Mouse (Mus musculus) heart, adult 2 months (tissue): ENCODE results near the gene Lrrn4cl. TPM values are rescaled to one million over a fixed set of nuclear protein-coding genes. Genes with fewer than 3 reads are reported as not detected.

Experiments used
- DNase-seq, 2 experiments: peaks; one replicate each; pipeline ENCODE4 v3.0.0; 2021
- H3K27ac ChIP-seq: fragments of 200-600 bp; 2 replicates; pipeline ENCODE4 v1.8.1; 2022
- H3K27me3 ChIP-seq: fragments of 200-500 bp; 2 replicates; pipeline ENCODE4 v1.6.1; 2012; ENCODE audit warnings: mild to moderate bottlenecking, low read length, inconsistent platforms, mixed read lengths; ENCODE audit not compliant: control insufficient read depth, insufficient read depth
- H3K36me3 ChIP-seq: fragments of 200-500 bp; 2 replicates; pipeline ENCODE4 v1.6.1; 2012; ENCODE audit warnings: low read length, inconsistent platforms; ENCODE audit not compliant: control insufficient read depth, insufficient read depth
- H3K4me1 ChIP-seq: fragments of 200-500 bp; 2 replicates; pipeline ENCODE4 v1.6.1; 2011; ENCODE audit warnings: low read length; ENCODE audit not compliant: control insufficient read depth, insufficient read depth
- H3K4me3 ChIP-seq: fragments of 200-600 bp; 2 replicates; pipeline ENCODE4 v1.8.1; 2022
- H3K79me2 ChIP-seq: fragments of 200-500 bp; replicated peaks from 2 replicates; pipeline ENCODE4 v1.6.1; 2012; ENCODE audit warnings: mild to moderate bottlenecking, inconsistent platforms, low read length, moderate library complexity, mixed read lengths; ENCODE audit not compliant: control insufficient read depth, insufficient read depth
- H3K9ac ChIP-seq: fragments of 200-500 bp; 2 replicates; pipeline ENCODE4 v1.6.1; 2012; ENCODE audit warnings: low read depth, mild to moderate bottlenecking, control low read depth, inconsistent platforms, low read length, mixed read lengths
- CTCF ChIP-seq: fragments of 200-600 bp; IDR thresholded peaks from 2 replicates; pipeline ENCODE4 v1.8.1; 2022; ENCODE audit warnings: antibody characterized with exemption, mild to moderate bottlenecking, moderate library complexity
- EP300 ChIP-seq: fragments of 200-500 bp; IDR thresholded peaks from 2 replicates; pipeline ENCODE4 v1.6.1; 2011; ENCODE audit warnings: low read depth, low read length, control low read depth; ENCODE audit not compliant: insufficient read depth
- POLR2A ChIP-seq: fragments of 200-500 bp; IDR thresholded peaks from 2 replicates; pipeline ENCODE4 v1.6.1; 2011; ENCODE audit warnings: mild to moderate bottlenecking, low read depth, low read length, control low read depth; ENCODE audit not compliant: insufficient read depth
- WGBS: fragments of 180-500 bp; shearing (Covaris S2); methylation state at CpG from one replicate; pipeline ENCODE4 v1.1.7; 2018; 5-methylcytosine and 5-hydroxymethylcytosine counted together
- intact Hi-C: fragments of 180-260 bp; cut with DNase I; formaldehyde crosslinking; loops from one replicate; pipeline ENCODE4 v1.15.1; 2025
- polyA plus RNA-seq: library from polyadenylated mRNA; depleted of rRNA; stranded (reverse); fragments of >200 nt; gene quantifications from 2 replicates; pipeline ENCODE4 v1.2.3, GENCODE M21; 2012
- total RNA-seq, 2 experiments: library from RNA; stranded (reverse); gene quantifications; 2 replicates each; pipeline ENCODE4 v1.2.3; 2021

Gene Lrrn4cl
- total and polyA plus RNA-seq, 3 experiments: 2.6 to 3.8 (median 3.7) TPM

DNA sequence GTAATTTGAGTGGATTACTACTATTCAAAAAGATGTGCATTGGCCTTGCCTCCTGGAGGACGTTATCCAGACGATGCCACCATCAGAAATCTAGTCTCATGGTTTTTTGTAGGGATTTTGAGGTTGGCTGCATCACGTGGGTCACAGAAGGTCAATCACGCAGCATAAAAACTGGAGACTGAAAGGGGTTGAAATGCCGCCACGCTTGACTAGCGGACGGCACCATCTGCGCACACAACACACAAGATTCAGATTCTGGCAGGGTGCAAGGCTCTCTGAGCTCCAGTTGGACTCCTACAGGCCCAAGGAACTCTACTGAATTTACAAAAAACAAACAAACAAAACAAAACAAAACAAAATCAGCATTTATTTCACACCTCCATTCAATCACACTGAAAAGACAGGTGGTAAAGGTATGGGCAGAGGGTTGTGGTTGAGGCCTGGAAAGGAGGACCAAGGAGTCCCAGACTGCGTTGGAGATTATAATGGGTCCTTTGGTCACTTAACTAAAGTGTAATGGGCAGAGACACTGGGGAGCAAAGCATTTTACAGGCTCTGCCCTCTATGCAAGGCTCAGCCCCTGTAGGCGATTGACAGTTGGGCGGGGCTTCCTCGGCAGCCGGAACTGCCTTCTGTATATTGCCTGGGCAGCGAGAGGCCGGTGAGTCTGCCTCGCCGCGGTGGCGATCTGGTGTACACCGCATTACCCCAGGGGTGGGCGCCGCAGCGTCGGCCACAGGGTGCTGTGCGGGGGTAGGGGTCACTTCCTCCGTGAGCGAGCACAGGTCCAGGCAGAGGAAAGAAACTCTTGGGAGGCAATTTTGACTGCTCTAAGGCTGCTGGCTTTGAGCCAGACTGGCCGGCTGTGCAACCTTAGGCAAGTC is 10.4 kb upstream of the Lrrn4cl start:
- no peaks in the 10 kb centered on the region for H3K27me3 ChIP-seq
- H3K36me3 ChIP-seq: no peaks in the 10 kb centered on the region
- no peaks in the 10 kb centered on the region for H3K79me2 ChIP-seq
- intact Hi-C loops: no loop called here
- peak overlapping the region; percentile 59 for H3K27ac ChIP-seq
- TF ChIP-seq POLR2A (peak; percentile 72), EP300 (0 out of 2 replicates have a peak, but pooled peaks have one; percentile 6), CTCF (no peak)
- peak overlapping the region; percentile 69 for H3K9ac ChIP-seq
- peaks cover 7% of the 10 kb centered on the region; the same call in 1 of the 2 replicates for H3K4me1 ChIP-seq
- DNase-seq: peak; percentile 81 to 85
- peak overlapping the region; percentile 53 for H3K4me3 ChIP-seq
- 30% methylated on average over 29 of the region's 29 CpGs for WGBS

DNA sequence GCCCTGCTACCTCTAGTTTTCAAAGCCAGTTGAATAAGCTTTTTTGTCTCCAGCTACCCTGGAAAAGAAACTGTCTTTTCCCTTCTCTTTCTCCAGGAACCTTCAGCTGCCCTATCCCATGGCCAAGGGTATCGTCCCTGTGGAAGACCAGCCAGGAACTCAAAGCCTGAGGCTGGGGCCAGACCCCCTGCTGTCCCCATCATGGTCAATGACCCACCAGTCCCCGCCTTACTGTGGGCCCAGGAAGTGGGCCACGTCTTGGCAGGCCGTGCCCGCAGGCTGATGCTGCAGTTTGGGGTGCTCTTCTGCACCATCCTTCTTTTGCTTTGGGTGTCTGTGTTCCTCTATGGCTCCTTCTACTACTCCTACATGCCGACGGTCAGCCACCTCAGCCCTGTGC is 9.6 kb upstream of the Lrrn4cl start:
- no peak for DNase-seq
- Histone ChIP-seq H3K27me3 (no peaks in the 10 kb centered on the region), H3K79me2 (no peaks in the 10 kb centered on the region), H3K27ac (peak overlapping the region; percentile 59; the same call in 1 of the 2 replicates), H3K9ac (no peak overlapping the region), H3K4me3 (peak overlapping the region; percentile 53), H3K36me3 (no peaks in the 10 kb centered on the region), H3K4me1 (peaks cover 7% of the 10 kb centered on the region; the same call in 1 of the 2 replicates)
- WGBS: 93% methylated on average over 7 of the region's 7 CpGs
- intact Hi-C loops: no loop called here
- TF ChIP-seq POLR2A: no peak
- TF ChIP-seq CTCF: no peak
- TF ChIP-seq EP300: no peak

DNA sequence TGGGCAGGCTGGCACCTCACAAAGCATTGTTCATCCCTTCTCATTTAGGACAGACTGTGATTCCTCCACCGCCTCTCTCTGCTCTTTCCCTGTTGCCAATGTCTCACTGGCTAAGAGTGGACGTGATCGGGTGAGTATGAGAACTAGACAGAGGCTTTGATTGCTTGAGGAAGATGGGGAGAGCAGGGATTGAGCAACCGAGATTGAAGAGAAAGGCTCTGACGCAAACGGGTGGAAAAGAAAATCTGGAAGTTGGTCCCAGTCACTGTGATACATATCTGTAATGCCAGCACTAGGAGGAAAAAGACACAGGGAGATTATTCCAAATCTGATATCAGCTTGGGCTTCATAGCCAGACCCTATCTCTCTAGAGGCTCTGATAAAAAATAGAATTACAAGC is 7.6 kb upstream of the Lrrn4cl start:
- 86% methylated on average over 6 of the region's 6 CpGs for WGBS
- DNase-seq: no peak
- no peaks in the 10 kb centered on the region for H3K27me3 ChIP-seq
- TF ChIP-seq POLR2A (no peak), CTCF (no peak), EP300 (no peak)
- H3K9ac ChIP-seq: no peak overlapping the region
- no peaks in the 10 kb centered on the region for H3K36me3 ChIP-seq
- intact Hi-C loops: no loop called here
- H3K4me3 ChIP-seq: no peak overlapping the region
- peaks cover 7% of the 10 kb centered on the region; the same call in 1 of the 2 replicates for H3K4me1 ChIP-seq
- H3K27ac ChIP-seq: no peak overlapping the region
- no peaks in the 10 kb centered on the region for H3K79me2 ChIP-seq

DNA sequence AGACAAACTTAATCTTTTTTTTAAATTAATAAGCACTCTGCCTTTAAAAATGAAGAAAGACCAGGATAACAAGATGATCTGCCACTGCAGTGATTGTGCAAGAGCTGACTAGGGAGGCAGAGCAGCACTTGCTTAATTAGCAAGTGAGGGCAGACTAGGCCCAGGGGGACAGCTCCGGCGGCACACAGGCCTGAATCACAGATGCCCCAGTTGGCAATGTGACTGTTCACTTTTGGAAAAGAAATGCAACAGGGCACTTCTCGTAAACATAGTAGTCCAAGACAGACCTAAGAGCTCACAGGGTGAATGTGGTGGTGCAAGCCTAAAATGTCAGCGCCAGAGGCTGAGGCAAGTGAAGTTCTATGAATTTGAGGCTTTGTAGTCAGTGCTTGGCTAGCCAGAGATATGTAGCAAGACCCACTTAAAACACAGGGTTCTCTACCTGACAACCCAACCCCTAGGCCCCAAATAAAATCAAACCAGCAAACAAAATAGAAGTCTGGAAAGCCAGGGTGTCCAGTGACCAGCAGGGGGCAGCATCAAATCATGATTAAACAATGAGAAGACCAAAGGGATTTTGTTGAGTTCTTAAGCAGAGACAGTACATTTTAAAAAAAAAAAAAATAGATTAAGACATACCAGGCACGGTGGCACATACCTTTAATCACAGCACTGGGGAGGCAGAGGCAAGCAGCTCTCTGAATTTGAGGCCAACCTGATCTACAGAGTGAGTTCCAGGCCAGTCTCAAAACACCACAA is 6.0 kb upstream of the Lrrn4cl start:
- 64% methylated on average over 5 of the region's 5 CpGs for WGBS
- intact Hi-C loops: loop anchor here (2.0 kb wide), 1 partner anchor 266 kb away; no protein-coding TSS in a partner anchor
- TF ChIP-seq CTCF (peak; percentile 85), POLR2A (no peak), EP300 (0 out of 2 replicates have a peak, but pooled peaks have one; percentile 18)
- Histone ChIP-seq H3K4me1 (peaks cover 3% of the 10 kb centered on the region; the same call in 1 of the 2 replicates), H3K4me3 (no peak overlapping the region), H3K27ac (no peak overlapping the region), H3K9ac (no peak overlapping the region), H3K79me2 (no peaks in the 10 kb centered on the region), H3K27me3 (no peaks in the 10 kb centered on the region), H3K36me3 (no peaks in the 10 kb centered on the region)
- DNase-seq: peak; percentile 63 to 76

DNA sequence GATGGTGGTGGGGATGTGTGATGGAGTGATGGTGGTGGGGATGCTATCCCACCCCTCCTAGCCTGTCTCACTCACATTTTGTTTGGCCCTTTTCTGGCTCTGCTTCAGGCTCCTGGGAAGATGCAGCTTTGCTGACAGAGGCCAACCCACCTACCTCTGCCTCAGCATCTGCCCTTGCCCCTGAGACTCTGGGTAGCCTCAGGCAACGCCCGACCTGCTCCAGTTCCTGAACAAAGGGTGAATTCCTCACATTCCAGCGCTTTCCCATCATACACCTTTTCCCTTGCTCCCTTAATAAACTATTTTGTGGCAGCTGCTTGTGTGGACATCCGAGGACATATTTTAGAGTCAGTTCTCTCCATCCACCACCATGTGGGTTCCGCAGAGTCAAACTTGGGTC is 2.2 kb upstream of the Lrrn4cl start:
- TF ChIP-seq EP300 (no peak), POLR2A (no peak), CTCF (no peak)
- WGBS: 89% methylated on average over 5 of the region's 5 CpGs
- no peaks in the 10 kb centered on the region for H3K79me2 ChIP-seq
- no peak for DNase-seq
- H3K27ac ChIP-seq: no peak overlapping the region
- no peaks in the 10 kb centered on the region for H3K36me3 ChIP-seq
- no peaks in the 10 kb centered on the region for H3K27me3 ChIP-seq
- no peak overlapping the region for H3K4me3 ChIP-seq
- intact Hi-C loops: no loop called here
- H3K4me1 ChIP-seq: peaks cover 4% of the 10 kb centered on the region; the same call in 1 of the 2 replicates
- no peak overlapping the region for H3K9ac ChIP-seq

DNA sequence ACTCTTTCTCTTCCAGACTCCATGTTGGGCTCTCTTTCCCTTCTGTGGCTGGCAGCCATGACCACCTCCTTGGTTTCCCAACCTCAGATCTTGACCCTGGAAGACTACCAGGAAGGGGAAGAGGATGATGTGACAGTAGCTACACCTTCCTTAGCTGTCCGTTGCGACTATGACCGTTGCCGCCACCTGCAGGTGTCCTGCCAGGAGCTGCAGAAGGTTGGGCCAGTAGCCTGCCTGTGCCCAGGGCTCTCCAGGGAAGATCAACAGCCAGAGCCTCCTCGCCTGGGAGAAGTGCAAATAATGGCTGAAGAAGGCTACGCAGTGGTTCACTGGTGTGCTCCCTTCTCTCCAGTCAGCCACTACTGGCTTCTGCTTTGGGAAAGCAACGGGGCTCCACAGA is 1.1 kb downstream of the Lrrn4cl start:
- no peaks in the 10 kb centered on the region for H3K36me3 ChIP-seq
- H3K4me1 ChIP-seq: peaks cover 2% of the 10 kb centered on the region; the same call in 1 of the 2 replicates
- no peaks in the 10 kb centered on the region for H3K79me2 ChIP-seq
- intact Hi-C loops: no loop called here
- H3K27ac ChIP-seq: no peak overlapping the region
- no peak for TF ChIP-seq POLR2A
- TF ChIP-seq EP300: no peak
- TF ChIP-seq CTCF: no peak
- H3K9ac ChIP-seq: no peak overlapping the region
- no peaks in the 10 kb centered on the region for H3K27me3 ChIP-seq
- no peak overlapping the region for H3K4me3 ChIP-seq
- 62% methylated on average over 7 of the region's 7 CpGs for WGBS
- no peak for DNase-seq
